Mouse (Mus musculus) common myeloid progenitor, adult 5-6 weeks (primary cell): ENCODE measurements around the gene Gramd1c. TPM values are rescaled to one million over a fixed set of nuclear protein-coding genes. Genes with fewer than 3 reads are reported as not detected.

ENCODE experiments used
- ATAC-seq: replicated peaks from 2 replicates; pipeline ENCODE4 v1.8.0; 2016; ENCODE audit warnings: low read depth, mild to moderate bottlenecking, moderate TSS enrichment, inconsistent platforms; ENCODE audit not compliant: poor library complexity, severe bottlenecking
- total RNA-seq: library from RNA; stranded (forward); fragments of 200-1000, 187-1606 nt; gene quantifications from 2 replicates; pipeline ENCODE4 v1.2.3, GENCODE M21; 2017

The Gramd1c gene
- total RNA-seq, 1 experiment from 2014 or later: 5.1 TPM

DNA sequence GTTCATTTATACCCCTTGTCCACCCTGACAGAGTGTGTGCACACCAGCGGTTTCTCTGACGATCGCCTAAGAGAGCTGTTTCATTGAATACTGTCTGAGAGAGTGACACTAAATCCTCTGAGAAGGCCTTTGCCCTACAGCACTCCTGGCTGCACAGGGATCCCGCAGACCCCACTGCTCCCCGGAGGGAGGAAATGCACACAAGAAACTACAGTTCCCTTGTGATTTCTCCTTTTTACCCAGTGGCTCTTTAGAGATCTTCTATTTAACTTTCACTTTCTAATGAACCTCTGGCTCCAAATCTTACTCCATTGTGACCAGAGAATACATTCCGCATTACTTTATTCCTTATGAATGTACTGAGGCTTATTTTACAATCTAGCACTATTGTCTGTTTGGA is 36.9 kb downstream of the Gramd1c start:
- ATAC-seq: peak; percentile 71

DNA sequence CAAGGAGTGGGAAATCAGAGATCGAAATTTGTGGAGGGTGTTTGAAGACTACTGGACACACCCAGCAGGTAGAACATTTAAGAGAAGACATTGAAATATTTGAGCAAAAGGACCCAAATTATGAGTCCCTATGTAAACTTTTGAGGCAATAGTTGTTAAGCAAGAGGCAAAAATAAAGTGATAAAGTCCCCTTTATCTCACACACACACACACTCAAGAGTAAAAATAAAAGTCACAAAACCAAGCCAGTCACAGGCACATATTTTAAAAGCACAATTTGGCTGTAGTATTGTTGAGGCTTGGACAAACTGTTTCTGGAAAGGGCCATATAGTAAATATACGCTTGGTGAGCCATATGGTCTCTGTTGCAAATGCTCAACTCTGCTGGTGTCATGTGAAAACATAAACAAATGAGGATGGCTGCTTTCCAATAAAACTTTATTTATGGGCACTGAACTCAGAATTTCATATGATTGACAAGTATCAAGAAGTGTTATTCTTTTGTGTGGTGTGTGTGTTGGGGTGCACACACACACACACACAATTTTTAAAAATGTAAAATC is 44.1 kb downstream of the Gramd1c start:
- no peak for ATAC-seq

DNA sequence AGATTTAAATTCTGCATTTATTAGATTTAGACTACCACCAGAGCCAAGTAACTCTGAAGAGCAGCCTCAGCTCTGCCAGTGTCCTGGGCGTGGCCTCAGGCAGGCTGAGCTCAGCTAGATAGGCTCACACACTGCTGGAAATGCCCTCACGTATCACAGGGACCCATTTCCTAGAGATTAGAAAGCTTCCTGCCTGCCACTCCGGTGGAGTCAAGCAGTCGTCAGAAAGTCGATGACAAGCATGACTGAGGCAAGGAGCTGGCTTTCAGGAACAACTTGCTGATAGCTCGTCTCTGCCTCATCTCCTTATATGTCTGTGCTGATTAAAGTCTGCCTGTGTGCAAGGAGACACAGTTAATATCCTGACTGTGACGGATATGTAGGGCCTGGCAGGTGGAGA is 44.8 kb downstream of the Gramd1c start:
- ATAC-seq: peak; percentile 93

DNA sequence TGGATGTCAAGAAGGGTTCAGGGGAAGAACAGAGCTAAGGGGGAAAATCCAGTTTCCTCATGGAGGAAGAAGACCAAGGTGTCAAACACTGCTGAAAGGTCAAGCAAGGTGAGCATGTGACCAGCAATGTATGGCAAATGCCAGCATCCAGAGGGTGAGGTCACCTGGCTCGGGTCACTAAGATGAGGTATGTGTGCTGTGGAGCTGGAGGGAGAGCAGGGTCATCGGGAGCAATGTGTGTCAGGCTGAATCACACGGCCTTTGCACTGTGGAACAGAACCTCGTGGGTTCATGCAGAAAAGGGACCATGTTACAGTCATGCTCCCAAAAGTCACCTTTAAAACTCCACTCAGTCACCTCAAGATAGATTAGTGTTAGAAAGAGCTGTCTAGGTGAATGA is 45.4 kb downstream of the Gramd1c start:
- ATAC-seq: no peak

DNA sequence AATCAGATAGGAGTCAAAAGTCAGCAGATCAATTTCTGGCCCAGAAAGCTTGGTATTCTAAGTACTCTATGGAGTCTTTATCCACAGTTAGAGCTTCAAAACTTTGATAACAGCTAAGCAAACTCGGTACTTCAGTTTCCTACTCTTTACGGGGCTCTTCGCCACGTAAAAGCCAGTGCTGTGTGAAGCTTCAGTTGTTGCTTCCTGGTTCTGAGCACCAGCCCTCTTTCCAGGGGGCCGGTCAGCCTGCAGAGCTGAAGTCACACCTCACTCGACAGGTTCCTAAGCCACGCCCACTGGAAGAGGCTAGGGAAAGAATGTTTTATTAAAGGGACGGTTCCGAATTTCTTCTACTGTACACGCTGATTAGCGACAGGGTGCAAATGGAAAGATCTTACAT is 47.0 kb downstream of the Gramd1c start:
- peak; percentile 74 for ATAC-seq

DNA sequence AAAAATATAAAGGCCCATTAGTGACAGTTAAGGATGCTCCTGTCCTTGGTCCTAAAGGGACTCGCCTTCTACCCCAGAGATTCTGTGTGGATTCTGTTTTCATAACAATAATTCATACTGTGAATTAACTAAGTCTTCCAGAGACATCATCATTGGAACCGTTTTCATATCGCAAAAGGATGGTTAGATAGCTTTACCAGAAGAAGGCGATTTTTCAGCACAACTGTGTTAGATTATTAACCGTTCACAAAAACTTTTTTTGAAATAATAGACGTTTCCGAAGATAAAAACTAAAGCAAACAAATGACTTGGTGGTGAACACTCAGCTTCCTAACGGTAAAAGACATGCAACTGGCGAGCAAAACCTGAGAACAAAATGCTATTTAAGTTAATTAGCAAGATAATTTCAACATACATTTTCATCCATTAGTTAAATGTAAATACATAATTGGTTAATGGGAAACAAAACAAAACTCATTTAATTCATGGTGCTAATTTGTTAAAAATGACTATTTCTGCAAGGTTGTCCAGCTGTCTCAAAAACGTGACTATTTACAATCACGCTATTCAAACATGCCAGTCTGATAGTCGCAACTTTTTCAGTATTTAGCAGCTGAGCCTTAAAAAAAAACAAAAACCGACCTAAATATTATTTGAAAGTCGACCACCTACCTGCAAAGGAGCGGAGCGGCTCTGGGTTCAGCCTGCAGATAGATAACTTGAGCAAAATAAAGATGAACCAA is 47.6 kb downstream of the Gramd1c start:
- ATAC-seq: no peak

DNA sequence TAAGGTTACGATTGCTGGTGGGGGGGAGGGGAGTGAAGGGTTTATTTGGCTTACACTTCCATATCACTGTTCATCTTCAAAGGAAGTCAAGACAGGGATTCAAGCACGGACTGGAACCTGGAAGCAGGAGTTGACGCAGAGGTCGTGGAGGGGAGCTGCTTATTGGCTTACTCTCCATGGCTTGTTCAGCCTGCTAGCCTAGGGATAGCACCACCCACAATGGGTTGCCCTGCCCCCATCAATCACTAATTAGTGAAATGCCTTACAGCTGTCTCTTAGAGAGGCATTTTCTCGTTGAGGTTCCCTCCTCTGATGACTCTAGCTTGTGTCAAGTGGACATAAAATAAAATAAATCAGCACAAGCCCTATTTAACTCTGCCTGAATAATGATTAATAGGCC is 52.1 kb downstream of the Gramd1c start:
- no peak for ATAC-seq

DNA sequence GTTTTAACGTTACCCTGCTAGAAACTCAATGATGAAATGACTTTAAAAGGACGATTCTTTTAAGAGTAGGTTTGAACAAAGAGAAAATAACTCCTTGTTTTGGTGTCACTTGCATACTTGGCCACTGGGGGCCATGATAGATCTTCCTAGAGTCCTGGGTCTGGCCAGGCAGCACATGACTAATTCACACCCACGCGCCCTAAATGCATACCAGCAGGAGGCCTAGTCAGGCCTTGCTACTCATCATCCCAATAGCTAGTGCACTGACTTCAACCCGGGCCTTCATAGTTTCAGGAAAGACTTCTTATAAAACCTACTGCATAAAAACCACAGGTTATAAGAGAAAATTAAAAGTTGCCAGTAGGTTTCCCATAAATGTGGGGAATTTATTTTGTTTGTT is 61.1 kb downstream of the Gramd1c start:
- ATAC-seq: peak; percentile 100

DNA sequence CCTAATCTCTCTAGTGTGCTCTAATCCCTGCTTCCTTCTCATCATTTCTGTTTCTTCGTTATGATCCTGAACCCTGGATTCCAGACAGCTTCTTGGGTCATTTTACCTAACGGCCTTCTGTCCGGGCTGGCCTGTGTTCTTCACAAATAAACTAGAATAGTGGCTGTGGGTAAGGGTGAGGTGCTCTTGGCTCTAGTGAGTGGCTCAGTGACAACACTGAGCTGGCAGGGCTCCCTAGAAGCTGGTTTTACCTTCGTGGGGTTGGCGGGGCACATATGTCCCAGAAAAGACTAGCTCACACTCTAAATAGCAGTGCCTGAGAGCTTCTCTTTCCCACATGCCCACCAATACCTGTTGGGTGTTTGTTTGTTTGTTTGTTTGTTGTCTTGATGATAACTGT is 63.6 kb downstream of the Gramd1c start:
- no peak for ATAC-seq

DNA sequence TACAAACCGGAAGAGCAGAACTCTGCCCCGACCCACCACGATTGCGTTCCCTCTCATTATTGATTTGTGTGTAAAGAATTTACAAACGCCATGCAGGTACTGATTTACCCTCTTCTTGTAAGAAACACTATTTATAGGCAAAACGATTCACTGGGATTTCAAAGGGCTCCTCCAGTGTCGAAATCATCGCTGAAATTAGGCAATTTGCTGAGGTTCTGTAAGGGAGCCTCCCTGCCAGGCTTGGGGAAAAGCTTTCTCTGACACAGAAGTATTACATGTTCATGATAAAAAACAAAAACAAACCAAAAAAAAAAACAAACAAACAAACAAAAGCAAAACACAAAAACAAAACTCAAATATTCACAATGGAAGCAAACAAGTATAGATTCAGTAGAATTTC is 64.0 kb downstream of the Gramd1c start:
- ATAC-seq: no peak

DNA sequence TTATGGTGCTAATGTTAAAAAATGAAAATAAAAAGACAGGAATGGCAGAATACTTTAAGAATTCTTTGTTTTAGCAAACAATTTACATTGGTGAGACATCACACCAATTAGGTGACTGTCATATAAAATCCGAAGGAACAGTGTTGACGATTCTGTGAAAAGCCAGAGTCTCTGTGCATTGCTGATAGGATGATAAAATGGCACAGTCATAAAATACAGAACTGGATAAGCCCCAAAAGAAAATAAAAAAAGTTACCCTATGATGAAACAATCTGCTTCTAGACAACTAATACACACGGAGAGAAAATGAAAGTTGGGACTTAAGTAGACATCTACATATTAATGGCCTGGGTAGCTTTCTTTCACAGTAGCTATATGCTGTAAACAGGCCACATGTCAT is 68.5 kb downstream of the Gramd1c start:
- no peak for ATAC-seq

DNA sequence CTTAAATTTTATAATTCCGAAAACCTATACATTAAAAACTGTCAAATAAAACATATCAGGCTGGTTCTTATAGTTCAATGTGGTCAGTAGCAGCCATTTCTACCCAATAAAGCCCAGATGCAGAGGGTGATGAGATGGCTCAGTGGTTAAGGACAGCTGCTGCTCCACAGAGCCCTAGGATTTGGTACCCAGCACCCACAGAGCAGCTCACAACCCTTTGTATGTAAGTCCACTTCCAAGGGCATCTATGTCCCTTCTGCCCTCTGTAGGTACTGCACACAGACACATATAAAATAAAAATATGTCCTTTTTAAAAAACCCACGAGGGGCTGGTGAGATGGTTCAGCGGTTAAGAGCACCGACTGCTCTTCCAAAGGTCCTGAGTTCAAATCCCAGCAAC is 76.8 kb downstream of the Gramd1c start:
- ATAC-seq: no peak

DNA sequence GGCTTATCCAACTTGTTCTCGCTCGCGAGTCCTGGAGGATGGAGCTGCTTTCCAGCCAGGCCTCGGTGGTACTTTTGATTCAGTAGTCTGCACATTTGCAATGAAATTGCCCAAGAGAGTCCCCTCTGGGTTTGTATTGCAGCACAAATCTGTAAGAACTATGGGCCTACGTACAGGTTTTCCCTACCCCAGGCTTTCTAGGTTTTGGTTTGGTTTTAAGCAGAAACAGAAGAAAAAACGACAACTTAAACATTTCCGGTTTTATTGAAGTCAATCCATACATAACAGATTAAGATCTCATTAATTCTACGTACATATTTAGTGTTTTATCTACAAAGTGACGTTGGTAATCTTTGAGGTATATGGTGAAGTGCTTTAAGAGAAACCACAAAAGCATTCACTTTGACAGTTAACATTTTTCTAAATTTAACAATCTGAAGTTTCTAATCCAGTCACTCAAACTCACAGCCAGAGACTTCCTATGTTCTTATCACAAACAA is 83.0 kb downstream of the Gramd1c start:
- peak; percentile 8; the same call in 1 of the 2 replicates for ATAC-seq

DNA sequence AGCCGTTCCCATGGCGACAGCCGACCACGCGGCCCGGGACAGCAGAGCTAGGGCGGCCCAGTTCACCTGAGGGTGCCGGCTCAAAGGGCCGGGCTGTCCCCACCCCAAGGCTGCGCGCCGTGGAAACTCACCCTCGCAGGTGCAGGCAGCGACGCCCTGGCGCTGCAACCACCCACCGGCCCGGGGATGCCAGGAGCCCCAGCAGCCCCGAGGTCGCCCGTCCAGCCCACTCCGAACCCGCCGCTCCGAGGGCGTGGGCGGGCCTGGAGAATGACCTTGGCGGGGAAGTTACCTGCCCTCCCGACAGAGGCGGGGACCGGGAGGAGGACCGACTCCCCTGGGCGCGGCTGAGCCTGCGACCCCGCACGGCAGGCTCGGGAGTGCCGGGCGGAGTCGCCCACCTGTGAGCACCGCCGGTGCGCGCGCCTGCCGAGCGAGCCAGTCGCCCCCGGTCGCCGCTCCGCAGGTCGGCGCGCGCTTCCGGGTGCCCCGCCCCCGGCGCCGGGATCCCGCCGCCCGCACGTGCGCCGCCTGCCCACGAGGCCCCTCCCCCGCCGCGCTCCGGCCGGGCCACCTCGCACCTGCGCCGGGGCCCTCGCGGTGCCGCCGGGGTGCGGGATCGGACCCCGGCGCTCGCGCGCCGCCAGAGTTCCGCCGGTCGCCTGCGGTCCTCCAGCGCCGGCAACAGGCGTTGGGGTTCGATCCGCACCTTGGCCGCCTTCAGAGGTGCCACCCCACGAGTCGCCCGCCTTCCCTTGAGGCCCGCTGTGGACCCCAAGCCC is 83.6 kb downstream of the Gramd1c start, which contains the start of gene Zdhhc23:
Gene Zdhhc23, minus strand, starts transcription at position 464 of the 782 bp plus-strand sequence.
- ATAC-seq: peak; percentile 53

DNA sequence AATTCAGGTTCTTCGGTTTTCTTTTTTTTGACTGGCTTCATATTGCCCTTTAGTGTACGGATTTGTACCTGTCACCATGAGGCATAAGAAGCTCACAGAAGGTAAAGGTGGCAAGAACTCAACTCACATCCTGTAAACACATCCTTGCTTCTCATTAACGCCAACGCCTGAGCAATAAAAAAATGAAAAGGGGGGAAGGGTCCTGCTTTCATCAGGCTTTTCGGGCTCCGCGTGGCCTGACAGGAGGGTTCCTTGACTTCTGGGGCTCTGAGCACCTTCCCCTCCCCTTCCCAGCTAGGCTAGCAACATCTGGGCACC is 84.2 kb downstream of the Gramd1c start:
- ATAC-seq: no peak

DNA sequence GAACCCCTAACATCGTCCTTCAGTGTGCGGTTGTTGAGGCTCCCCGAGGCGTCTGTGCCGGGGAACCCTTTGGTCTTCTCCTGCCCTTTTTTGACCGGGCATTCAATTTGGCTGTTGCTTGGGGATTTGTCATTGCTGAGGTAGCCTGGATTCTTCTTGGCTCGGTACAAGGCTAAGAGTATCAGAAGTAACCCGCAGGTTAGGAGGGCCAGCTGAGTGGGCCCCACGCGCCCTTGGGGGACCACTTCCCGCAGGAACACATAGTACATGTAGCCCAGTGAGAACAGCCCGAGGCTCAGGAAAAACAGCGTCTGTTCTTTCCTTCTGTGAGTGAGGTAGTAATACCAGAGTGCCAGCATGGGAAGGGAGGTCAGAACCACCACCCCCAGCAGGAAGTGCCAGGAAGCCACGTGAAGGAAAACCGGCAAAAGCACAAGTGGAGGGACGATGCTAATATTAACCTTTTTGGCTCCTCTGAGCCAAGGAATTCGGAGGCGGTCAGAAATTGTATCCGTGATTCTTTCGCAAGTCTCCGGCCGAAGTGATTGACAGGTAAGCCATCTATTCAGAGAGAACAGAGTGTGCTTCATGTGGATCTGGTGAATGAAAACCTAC is 89.4 kb downstream of the Gramd1c start:
- ATAC-seq: no peak

DNA sequence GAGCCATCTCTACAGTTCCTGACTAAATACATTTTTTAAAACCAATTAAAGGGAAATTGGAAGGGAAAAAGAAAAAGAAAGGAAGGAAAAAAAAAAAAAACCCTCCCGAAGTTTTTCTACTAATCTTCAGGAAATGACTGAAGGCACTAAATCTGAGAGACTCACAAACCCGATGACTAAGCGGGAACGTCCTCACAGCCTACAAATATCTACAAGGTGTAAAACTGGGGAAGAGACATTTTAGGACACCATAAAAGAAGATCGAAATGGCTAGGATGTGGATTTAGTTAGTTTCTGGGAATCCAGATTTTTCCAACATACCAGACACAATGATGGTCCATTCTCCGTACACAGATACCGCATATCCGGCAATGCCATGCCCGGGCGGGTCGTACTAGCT is 90.0 kb downstream of the Gramd1c start:
- no peak for ATAC-seq

DNA sequence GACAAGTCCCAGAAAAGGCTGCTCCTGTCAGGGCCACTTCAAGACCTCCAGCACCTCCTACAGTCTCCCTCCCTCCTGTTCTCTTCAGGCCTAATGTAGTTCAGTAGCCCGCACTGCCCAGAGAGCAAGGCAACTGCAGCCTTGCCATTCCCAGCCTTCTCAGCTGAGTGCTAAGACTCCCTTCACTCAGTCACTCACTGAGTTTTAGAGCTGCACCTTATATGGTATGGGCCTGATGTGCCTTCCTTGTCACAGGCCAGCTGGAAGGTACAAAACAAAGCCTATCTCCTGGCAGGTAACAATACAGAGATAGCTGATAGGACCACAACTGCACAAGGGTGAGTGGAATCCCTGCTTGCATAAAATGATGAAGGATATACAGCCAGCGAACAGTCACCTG is 90.8 kb downstream of the Gramd1c start:
- no peak for ATAC-seq

DNA sequence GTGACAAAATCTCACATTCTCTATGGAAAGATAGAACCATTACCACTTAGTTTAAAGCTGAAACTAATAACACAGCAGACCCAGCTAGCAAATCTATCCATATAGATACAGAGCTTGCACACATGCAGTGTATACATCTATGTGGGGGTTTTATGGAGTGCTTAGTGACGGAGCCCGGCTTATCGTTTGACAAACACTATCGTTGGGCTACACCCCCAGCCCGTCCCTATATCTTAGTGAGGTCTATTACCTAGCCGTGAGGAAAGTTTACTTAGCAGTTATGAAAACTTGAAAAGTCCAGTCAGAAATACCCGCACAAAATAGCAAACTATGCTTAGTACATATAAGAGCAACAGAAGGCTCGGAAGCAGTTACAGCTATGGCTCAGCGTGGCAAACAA is 91.4 kb downstream of the Gramd1c start:
- ATAC-seq: no peak

DNA sequence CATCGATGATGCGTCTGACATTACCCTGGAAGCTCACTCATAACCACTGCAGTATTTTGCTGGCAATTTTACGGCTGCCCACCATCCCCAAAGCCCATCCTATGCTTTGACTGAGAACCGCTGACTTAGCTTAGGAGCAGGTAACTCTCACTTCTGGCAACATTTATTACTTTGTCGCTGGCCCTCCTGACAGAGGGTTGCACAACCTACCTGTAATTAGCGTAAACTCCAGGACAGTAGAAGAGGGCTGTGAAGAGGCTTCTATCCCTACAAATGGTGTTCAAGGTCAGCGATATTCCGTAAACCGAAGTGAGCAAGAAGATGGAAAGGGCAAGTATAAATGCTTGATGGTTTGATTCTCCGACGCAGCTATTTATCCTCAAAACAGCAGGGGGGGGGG is 92.0 kb downstream of the Gramd1c start:
- ATAC-seq: no peak

DNA sequence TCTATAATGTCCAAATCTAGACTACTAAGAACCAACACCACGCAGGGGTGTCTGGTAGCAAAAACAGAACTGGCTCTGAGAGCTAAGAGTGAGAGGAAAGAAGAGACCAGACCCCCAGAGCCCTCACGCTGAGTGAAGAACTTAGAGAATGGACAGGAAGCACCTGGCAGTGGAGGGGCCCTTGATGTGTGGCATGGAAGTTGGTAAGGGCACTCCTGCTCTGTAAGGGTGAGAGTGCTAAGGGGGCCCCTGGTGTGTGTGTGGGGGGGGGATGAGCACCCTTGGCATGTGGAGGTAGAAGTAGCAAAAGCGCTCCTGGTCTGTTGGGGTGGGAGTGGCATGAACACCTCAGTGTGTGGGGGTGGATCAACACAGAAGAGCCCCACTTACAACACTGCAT is 92.7 kb downstream of the Gramd1c start:
- peak; percentile 53 for ATAC-seq
